Mouse (Mus musculus): Measurements from ENCODE around the gene Nos1ap. TPM values are rescaled to one million over a fixed set of nuclear protein-coding genes. Genes with fewer than 3 reads are reported as not detected.

Nos1ap gene
- polyA plus RNA-seq, 1 experiment from 2014 or later = 13.0 TPM

DNA sequence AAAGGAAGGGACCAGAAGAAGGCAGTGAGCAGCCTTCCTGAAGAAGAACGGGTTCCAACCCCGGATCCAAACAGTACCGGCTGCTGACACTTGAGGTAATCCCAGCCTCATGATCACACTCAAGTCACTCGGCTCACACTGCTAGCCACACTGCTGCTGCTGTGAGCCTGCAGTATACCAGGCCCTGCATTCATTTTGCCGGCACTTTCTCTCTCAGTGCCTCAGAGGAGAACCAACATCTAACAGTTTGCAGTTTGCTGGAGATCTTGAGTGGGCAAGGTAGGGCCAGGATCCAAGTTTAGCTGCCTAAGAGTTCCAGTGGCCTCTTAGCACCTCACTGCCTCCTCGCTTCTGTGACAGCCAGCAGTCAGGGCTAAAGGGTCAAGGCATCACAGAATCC lies 257.7 kb downstream of the Nos1ap start:
- Histone ChIP-seq H3K4me1 (ENCODE audit: control insufficient read depth, insufficient read depth, low read length) (no peaks in the 10 kb centered on the region), H3K4me2 (ENCODE audit: low read length) (no peak overlapping the region)
- WGBS = 74% methylated on average over 6 of the region's 6 CpGs

DNA sequence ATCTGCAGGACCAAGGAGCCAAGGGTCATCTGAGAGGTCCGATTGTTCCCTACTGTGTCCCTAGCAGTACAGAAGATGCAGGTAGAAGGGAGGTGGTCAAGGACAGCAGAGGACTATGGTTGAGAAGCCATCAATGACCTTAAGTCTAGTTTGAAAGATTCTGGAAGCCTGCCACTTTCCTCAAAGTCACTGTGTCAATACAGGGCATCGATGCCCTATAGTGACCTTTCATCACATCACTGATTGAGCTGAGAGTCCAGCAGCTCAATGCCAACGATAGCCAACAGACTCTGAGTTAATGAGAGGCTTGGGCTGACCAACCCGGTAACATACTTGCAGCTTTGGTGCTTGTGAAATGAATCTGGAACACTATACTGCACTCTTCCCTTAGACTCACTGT lies 264.4 kb downstream of the Nos1ap start:
- no peak overlapping the region for H3K4me2 ChIP-seq (ENCODE audit: low read length)
- no peaks in the 10 kb centered on the region for H3K9me3 ChIP-seq (ENCODE audit: control insufficient read depth, low read length)
- no peak overlapping the region for H3K9ac ChIP-seq (replicated peaks; ENCODE audit: low read length)
- 93% methylated on average over 4 of the region's 4 CpGs for WGBS
- no peaks in the 10 kb centered on the region for H3K36me3 ChIP-seq (ENCODE audit: control insufficient read depth, insufficient read depth, low read length)
- no peaks in the 10 kb centered on the region for H3K27me3 ChIP-seq (ENCODE audit: control insufficient read depth, insufficient read depth, low read length)
- ATAC-seq (ENCODE audit: low FRiP score, low TSS enrichment) = no peak
- no peaks in the 10 kb centered on the region for H3K4me1 ChIP-seq (ENCODE audit: control insufficient read depth, insufficient read depth, low read length)
- no peak overlapping the region for H3K27ac ChIP-seq (replicated peaks; ENCODE audit: low read depth, low read length)
- no peak for DNase-seq
- H3K4me3 ChIP-seq (replicated peaks; ENCODE audit: low read depth, low read length) = no peak overlapping the region

More for the DNA sequence above, 257.7 kb downstream of the Nos1ap start:
- H3K27ac ChIP-seq (replicated peaks; ENCODE audit: low read depth, low read length) = no peak overlapping the region
- ATAC-seq (ENCODE audit: low FRiP score, low TSS enrichment) = no peak
- H3K9me3 ChIP-seq (ENCODE audit: control insufficient read depth, low read length) = no peaks in the 10 kb centered on the region
- H3K9ac ChIP-seq (replicated peaks; ENCODE audit: low read length) = no peak overlapping the region
- no peaks in the 10 kb centered on the region for H3K27me3 ChIP-seq (ENCODE audit: control insufficient read depth, insufficient read depth, low read length)
- no peak for DNase-seq
- no peaks in the 10 kb centered on the region for H3K36me3 ChIP-seq (ENCODE audit: control insufficient read depth, insufficient read depth, low read length)
- no peak overlapping the region for H3K4me3 ChIP-seq (replicated peaks; ENCODE audit: low read depth, low read length)

GRCm38 (mm10) chr1:170324312-170324711 lies 265.3 kb downstream of the Nos1ap start:
- H3K4me1 ChIP-seq (ENCODE audit: control insufficient read depth, insufficient read depth, low read length) = no peaks in the 10 kb centered on the region
- no peak overlapping the region for H3K27ac ChIP-seq (replicated peaks; ENCODE audit: low read depth, low read length)
- H3K4me3 ChIP-seq (replicated peaks; ENCODE audit: low read depth, low read length) = no peak overlapping the region
- no peaks in the 10 kb centered on the region for H3K27me3 ChIP-seq (ENCODE audit: control insufficient read depth, insufficient read depth, low read length)
- 92% methylated on average over 1 of the region's 1 CpGs for WGBS
- no peaks in the 10 kb centered on the region for H3K9me3 ChIP-seq (ENCODE audit: control insufficient read depth, low read length)
- DNase-seq = no peak
- no peak overlapping the region for H3K9ac ChIP-seq (replicated peaks; ENCODE audit: low read length)
- H3K4me2 ChIP-seq (ENCODE audit: low read length) = no peak overlapping the region
- ATAC-seq (ENCODE audit: low FRiP score, low TSS enrichment) = no peak
- H3K36me3 ChIP-seq (ENCODE audit: control insufficient read depth, insufficient read depth, low read length) = no peaks in the 10 kb centered on the region

DNA sequence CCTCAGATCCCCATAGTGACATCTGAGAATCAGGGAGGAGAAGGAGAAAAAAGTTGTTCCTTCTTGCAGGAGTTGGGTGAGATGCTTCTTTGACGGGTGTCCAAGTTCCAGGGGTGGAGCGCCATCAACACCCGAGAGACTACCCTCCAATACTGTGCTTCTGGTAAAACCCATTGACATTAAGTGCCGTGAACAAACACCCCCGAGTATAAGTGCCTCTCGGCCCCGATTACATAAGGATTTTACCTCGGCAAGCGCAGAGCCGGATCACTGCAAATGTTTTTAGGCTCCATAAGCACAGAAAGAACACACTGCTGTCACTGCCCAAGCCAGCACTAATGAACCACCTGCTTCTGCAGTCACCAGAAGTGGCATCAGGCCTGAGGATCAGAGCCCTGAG lies 266.7 kb downstream of the Nos1ap start:
- 0 out of 2 replicates have a peak, but pooled peaks cover 4% of the 10 kb centered on the region for H3K36me3 ChIP-seq (ENCODE audit: control insufficient read depth, insufficient read depth, low read length)
- no peaks in the 10 kb centered on the region for H3K4me1 ChIP-seq (ENCODE audit: control insufficient read depth, insufficient read depth, low read length)
- no peak for DNase-seq
- no peak overlapping the region for H3K27ac ChIP-seq (replicated peaks; ENCODE audit: low read depth, low read length)
- ATAC-seq (ENCODE audit: low FRiP score, low TSS enrichment) = no peak
- no peaks in the 10 kb centered on the region for H3K27me3 ChIP-seq (ENCODE audit: control insufficient read depth, insufficient read depth, low read length)
- H3K4me2 ChIP-seq (ENCODE audit: low read length) = no peak overlapping the region
- 93% methylated on average over 10 of the region's 10 CpGs for WGBS
- H3K9ac ChIP-seq (replicated peaks; ENCODE audit: low read length) = no peak overlapping the region
- H3K4me3 ChIP-seq (replicated peaks; ENCODE audit: low read depth, low read length) = no peak overlapping the region
- H3K9me3 ChIP-seq (ENCODE audit: control insufficient read depth, low read length) = no peaks in the 10 kb centered on the region

- Histone ChIP-seq H3K9ac (replicated peaks; ENCODE audit: low read length) (no peak overlapping the region), H3K27ac (replicated peaks; ENCODE audit: low read depth, low read length) (no peak overlapping the region), H3K4me3 (replicated peaks; ENCODE audit: low read depth, low read length) (no peak overlapping the region), H3K4me2 (ENCODE audit: low read length) (no peak overlapping the region), H3K27me3 (ENCODE audit: control insufficient read depth, insufficient read depth, low read length) (no peaks in the 10 kb centered on the region), H3K9me3 (ENCODE audit: control insufficient read depth, low read length) (no peaks in the 10 kb centered on the region), H3K36me3 (ENCODE audit: control insufficient read depth, insufficient read depth, low read length) (0 out of 2 replicates have a peak, but pooled peaks cover 4% of the 10 kb centered on the region), H3K4me1 (ENCODE audit: control insufficient read depth, insufficient read depth, low read length) (no peaks in the 10 kb centered on the region)
- no peak for DNase-seq
- ATAC-seq (ENCODE audit: low FRiP score, low TSS enrichment) = no peak
- WGBS = 80% methylated on average over 2 of the region's 2 CpGs
These were observed 267.6 kb downstream of the Nos1ap start for GRCm38 (mm10) chr1:170322046-170322445.

DNA sequence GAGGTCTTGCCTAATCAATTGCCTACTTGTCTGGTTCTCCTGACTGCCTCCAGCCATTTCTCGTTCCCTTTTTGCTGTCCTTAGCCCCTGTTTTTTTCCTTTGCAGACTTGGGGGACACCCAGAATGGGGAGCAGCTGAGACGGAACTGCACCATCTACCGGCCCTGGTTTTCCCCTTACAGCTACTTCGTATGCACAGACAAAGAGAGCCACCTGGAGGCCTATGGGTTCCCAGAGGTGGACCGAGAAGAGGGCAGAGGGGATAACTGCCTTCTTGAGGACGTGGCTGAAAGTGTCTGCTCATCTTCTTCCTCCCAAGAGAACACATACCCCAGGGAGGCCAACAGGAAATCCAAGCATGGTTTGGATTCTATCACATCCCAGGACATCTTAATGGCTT lies 278.2 kb downstream of the Nos1ap start:
- Histone ChIP-seq H3K9me3 (ENCODE audit: control insufficient read depth, low read length) (no peaks in the 10 kb centered on the region), H3K4me3 (replicated peaks; ENCODE audit: low read depth, low read length) (no peak overlapping the region), H3K36me3 (ENCODE audit: control insufficient read depth, insufficient read depth, low read length) (no peaks in the 10 kb centered on the region), H3K4me1 (ENCODE audit: control insufficient read depth, insufficient read depth, low read length) (no peaks in the 10 kb centered on the region), H3K27me3 (ENCODE audit: control insufficient read depth, insufficient read depth, low read length) (no peaks in the 10 kb centered on the region), H3K9ac (replicated peaks; ENCODE audit: low read length) (no peak overlapping the region), H3K27ac (replicated peaks; ENCODE audit: low read depth, low read length) (no peak overlapping the region), H3K4me2 (ENCODE audit: low read length) (no peak overlapping the region)
- ATAC-seq (ENCODE audit: low FRiP score, low TSS enrichment) (no peak), DNase-seq (no peak)
- 81% methylated on average over 6 of the region's 6 CpGs for WGBS

DNA sequence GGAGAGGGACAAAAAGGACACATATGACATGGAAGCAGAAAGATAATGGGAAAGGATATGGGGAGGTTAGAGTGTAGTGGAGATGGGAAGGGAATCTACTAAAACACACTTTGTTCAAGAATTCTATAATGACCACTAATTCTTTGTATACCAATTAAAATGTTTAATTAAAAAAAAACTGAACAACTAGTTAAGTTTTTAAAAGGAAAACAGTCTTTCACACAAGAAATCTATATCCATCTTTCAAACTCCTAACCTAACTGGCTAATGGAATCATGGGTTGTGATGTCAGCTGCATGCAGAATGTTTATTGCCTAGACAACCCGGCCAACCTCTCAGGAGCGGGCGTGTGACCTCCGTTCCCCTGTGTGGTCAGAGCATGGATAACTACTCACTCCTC lies 281.2 kb downstream of the Nos1ap start, which contains the start of gene Spata46:
Gene Spata46, plus strand, starts transcription at position 301 of the 400 bp plus-strand sequence.
- 91% methylated on average over 4 of the region's 4 CpGs for WGBS
- no peaks in the 10 kb centered on the region for H3K9me3 ChIP-seq (ENCODE audit: control insufficient read depth, low read length)
- no peak within 1 kb of the TSS for H3K9ac ChIP-seq (replicated peaks; ENCODE audit: low read length)
- DNase-seq = no peak
- H3K4me1 ChIP-seq (ENCODE audit: control insufficient read depth, insufficient read depth, low read length) = no peaks in the 10 kb centered on the region
- H3K4me2 ChIP-seq (ENCODE audit: low read length) = no peak within 1 kb of the TSS
- no peaks in the 10 kb centered on the region for H3K36me3 ChIP-seq (ENCODE audit: control insufficient read depth, insufficient read depth, low read length)
- ATAC-seq (ENCODE audit: low FRiP score, low TSS enrichment) = no peak
- no peak within 1 kb of the TSS for H3K27ac ChIP-seq (replicated peaks; ENCODE audit: low read depth, low read length)
- no peaks in the 10 kb centered on the region for H3K27me3 ChIP-seq (ENCODE audit: control insufficient read depth, insufficient read depth, low read length)
- no peak within 1 kb of the TSS for H3K4me3 ChIP-seq (replicated peaks; ENCODE audit: low read depth, low read length)

GRCm38 (mm10) chr1:170306232-170306631 lies 283.4 kb downstream of the Nos1ap start, which contains the start of gene Gm7694:
TSS of gene Gm7694 (minus strand) at chr1:170306332.
- 99% methylated on average over 4 of the region's 4 CpGs for WGBS
- ATAC-seq (ENCODE audit: low FRiP score, low TSS enrichment) = no peak
- no peak for DNase-seq
- no peak within 1 kb of the TSS for H3K4me2 ChIP-seq (ENCODE audit: low read length)
- H3K9ac ChIP-seq (replicated peaks; ENCODE audit: low read length) = no peak within 1 kb of the TSS
- no peaks in the 10 kb centered on the region for H3K4me1 ChIP-seq (ENCODE audit: control insufficient read depth, insufficient read depth, low read length)
- H3K9me3 ChIP-seq (ENCODE audit: control insufficient read depth, low read length) = no peaks in the 10 kb centered on the region
- no peak within 1 kb of the TSS for H3K27ac ChIP-seq (replicated peaks; ENCODE audit: low read depth, low read length)
- H3K27me3 ChIP-seq (ENCODE audit: control insufficient read depth, insufficient read depth, low read length) = no peaks in the 10 kb centered on the region
- H3K4me3 ChIP-seq (replicated peaks; ENCODE audit: low read depth, low read length) = no peak within 1 kb of the TSS
- H3K36me3 ChIP-seq (ENCODE audit: control insufficient read depth, insufficient read depth, low read length) = no peaks in the 10 kb centered on the region

DNA sequence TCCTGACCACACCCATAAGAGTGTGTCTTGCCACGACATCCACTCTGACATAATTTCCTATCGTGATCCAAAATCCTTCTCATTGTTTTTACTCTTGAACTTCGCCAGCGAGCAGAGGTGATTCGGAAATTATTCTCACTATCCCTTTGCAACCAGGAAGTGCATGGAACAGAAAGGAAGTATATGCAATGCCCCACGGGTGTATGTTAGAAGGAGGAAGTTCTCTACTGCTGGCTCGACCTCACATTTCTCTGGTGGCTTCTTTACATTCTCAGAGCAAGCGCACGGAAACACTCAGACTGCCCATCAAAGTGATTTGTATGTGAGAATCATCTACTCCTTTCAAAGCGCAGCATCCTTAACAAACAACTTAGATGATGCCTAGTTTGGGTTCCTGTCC lies 284.7 kb downstream of the Nos1ap start:
- H3K27ac ChIP-seq (replicated peaks; ENCODE audit: low read depth, low read length) = no peak overlapping the region
- H3K36me3 ChIP-seq (ENCODE audit: control insufficient read depth, insufficient read depth, low read length) = no peaks in the 10 kb centered on the region
- H3K27me3 ChIP-seq (ENCODE audit: control insufficient read depth, insufficient read depth, low read length) = no peaks in the 10 kb centered on the region
- H3K9ac ChIP-seq (replicated peaks; ENCODE audit: low read length) = no peak overlapping the region
- no peak overlapping the region for H3K4me3 ChIP-seq (replicated peaks; ENCODE audit: low read depth, low read length)
- no peak overlapping the region for H3K4me2 ChIP-seq (ENCODE audit: low read length)
- H3K9me3 ChIP-seq (ENCODE audit: control insufficient read depth, low read length) = no peaks in the 10 kb centered on the region
- DNase-seq (no peak), ATAC-seq (ENCODE audit: low FRiP score, low TSS enrichment) (no peak)
- 96% methylated on average over 10 of the region's 10 CpGs for WGBS
- H3K4me1 ChIP-seq (ENCODE audit: control insufficient read depth, insufficient read depth, low read length) = no peaks in the 10 kb centered on the region
